Comparison of ENCODE assay signal across 8 mouse cellular contexts in genomic region chr1:172512962-172513361, GRCm38 (mm10). TPM values are rescaled to one million over a fixed set of nuclear protein-coding genes. Genes with fewer than 3 reads are reported as not detected.
DNase-seq lines count a peak whose midpoint lies in the region; ATAC-seq and TF ChIP-seq lines count a peak whose summit lies in the region.

No protein-coding gene starts in this region.

- H3K4me3 ChIP-seq in bone marrow, adult 2 months (replicated peaks; ENCODE audit: control insufficient read depth, low read depth, low read length): peak overlapping the region; percentile 35
- 0 out of 2 replicates have a peak overlapping the region, but pooled peaks have one; percentile 10 for H3K4me3 ChIP-seq in heart, embryonic 12.5 days
- H3K4me3 ChIP-seq in lung, postnatal 0 days (ENCODE audit: low read depth, low read length): no peak overlapping the region

- H3K4me2 ChIP-seq in heart, embryonic 12.5 days: peak overlapping the region; percentile 52
- H3K4me2 ChIP-seq in lung, postnatal 0 days (replicated peaks; ENCODE audit: low read depth, low read length): peak overlapping the region; percentile 36

- under 1% methylated on average over 13 of the region's 13 CpGs for WGBS in bone marrow, adult 2 months
- WGBS in heart, embryonic 12.5 days: 20% methylated on average over 13 of the region's 13 CpGs
- WGBS in lung, postnatal 0 days: 12% methylated on average over 13 of the region's 13 CpGs

- H3K9ac ChIP-seq in heart, embryonic 12.5 days: peak overlapping the region; percentile 26
- no peak overlapping the region for H3K9ac ChIP-seq in lung, postnatal 0 days (replicated peaks; ENCODE audit: low read depth)

- peak overlapping the region; percentile 78 for H3K27ac ChIP-seq in bone marrow, adult 2 months (ENCODE audit: control insufficient read depth, insufficient read depth, low read depth, low read length, poor library complexity)
- peak overlapping the region; percentile 77 for H3K27ac ChIP-seq in heart, embryonic 12.5 days (ENCODE audit: poor library complexity, severe bottlenecking)
- peak overlapping the region; percentile 79 for H3K27ac ChIP-seq in lung, postnatal 0 days (ENCODE audit: low read length)

- DNase-seq in ES-CJ7 (ENCODE audit: low read depth, low spot score): peak; percentile 70
- DNase-seq in kidney, adult 9 months: peak; percentile 83
- DNase-seq in lung, postnatal 0 days (ENCODE audit: low spot score): peak; percentile 79
- peak; percentile 64 for DNase-seq in skeletal muscle tissue, adult 2 months (ENCODE audit: low read depth, low spot score)
- no peak for DNase-seq in left cerebral cortex, postnatal 25 days (ENCODE audit: low spot score in 2 of 2)
- DNase-seq in right cerebral cortex, postnatal 36 days (ENCODE audit: low spot score in 2 of 2): no peak

- H3K9me3 ChIP-seq in heart, embryonic 12.5 days (replicated peaks): peaks cover 4% of the 10 kb centered on the region
- H3K9me3 ChIP-seq in lung, postnatal 0 days (ENCODE audit: low read length): peaks cover 5% of the 10 kb centered on the region; the same call in 1 of the 2 replicates

- no peaks in the 10 kb centered on the region for H3K27me3 ChIP-seq in heart, embryonic 12.5 days (replicated peaks)
- H3K27me3 ChIP-seq in lung, postnatal 0 days (replicated peaks; ENCODE audit: insufficient read depth, low read length): no peaks in the 10 kb centered on the region

- TF ChIP-seq POLR2A in bone marrow, adult 2 months (IDR thresholded peaks at IDR 0.05; ENCODE audit: borderline replicate concordance, control insufficient read depth, low read depth, low read length): no peak; the same call in 1 of the 2 replicates

- no peak for TF ChIP-seq EP300 in lung, postnatal 0 days (IDR thresholded peaks at IDR 0.05)

- peaks cover 12% of the 10 kb centered on the region; the same call in 1 of the 2 replicates for H3K36me3 ChIP-seq in heart, embryonic 12.5 days
- peaks cover 7% of the 10 kb centered on the region for H3K36me3 ChIP-seq in lung, postnatal 0 days (ENCODE audit: insufficient read depth, low read length)

- intact Hi-C loops in left cerebral cortex, postnatal 25 days (cut with DNase I): no loop called here

- no peak for ATAC-seq in heart, embryonic 12.5 days (ENCODE audit: insufficient number of reproducible peaks, low FRiP score)
- peak; percentile 25 for ATAC-seq in lung, postnatal 0 days

- peaks cover 7% of the 10 kb centered on the region for H3K4me1 ChIP-seq in bone marrow, adult 2 months (ENCODE audit: control insufficient read depth, insufficient read depth, low read length)
- H3K4me1 ChIP-seq in heart, embryonic 12.5 days (replicated peaks): peaks cover 63% of the 10 kb centered on the region
- H3K4me1 ChIP-seq in lung, postnatal 0 days (ENCODE audit: insufficient read depth, low read depth, low read length): peaks cover 26% of the 10 kb centered on the region

- TF ChIP-seq CTCF in bone marrow, adult 2 months (IDR thresholded peaks at IDR 0.05; ENCODE audit: control insufficient read depth, insufficient read depth, low read length): peak; percentile 50; the same call in 1 of the 2 replicates
- peak; percentile 56 for TF ChIP-seq CTCF in lung, postnatal 0 days (IDR thresholded peaks at IDR 0.05)

RNA-seq across cellular contexts. Expression of gene Cfap45, which starts 7.6 kb away (rescaled TPM):
- 0.47 and 5.2 TPM in 2 replicates for polyA plus RNA-seq in bone marrow, adult 2 months (2011; ENCODE audit: insufficient read depth, insufficient read length, low replicate concordance, missing spikeins)
- 1.7 and 3.0 TPM in 2 replicates for polyA plus RNA-seq in heart, embryonic 12.5 days (2016; fragmentation: Nextera tagmentation; extraction: Ambion mirVana)
- polyA plus RNA-seq in lung, postnatal 0 days (2015; fragmentation: Nextera tagmentation; extraction: Ambion mirVana): 12.2 and 13.1 TPM in 2 replicates
- total RNA-seq in left cerebral cortex, postnatal 25 days (2021): 1 to 10 TPM; 3.7 to 4.5 TPM

RNA-seq across cellular contexts. Expression of gene Tagln2, which starts 13.1 kb away (rescaled TPM):
- 66.2 and 153 TPM in 2 replicates for polyA plus RNA-seq in bone marrow, adult 2 months (2011; ENCODE audit: insufficient read depth, insufficient read length, low replicate concordance, missing spikeins)
- polyA plus RNA-seq in heart, embryonic 12.5 days (2016; fragmentation: Nextera tagmentation; extraction: Ambion mirVana): 351 and 387 TPM in 2 replicates
- polyA plus RNA-seq in lung, postnatal 0 days (2015; fragmentation: Nextera tagmentation; extraction: Ambion mirVana): 739 and 823 TPM in 2 replicates
- total RNA-seq in left cerebral cortex, postnatal 25 days (2021): 10 to 100 TPM in 1 of 2 experiments, 1 to 10 TPM in 1; 10.0 to 10.8 TPM

RNA-seq across cellular contexts. Expression of gene Igsf9, which starts 31.4 kb away (rescaled TPM):
- polyA plus RNA-seq in bone marrow, adult 2 months (2011; ENCODE audit: insufficient read depth, insufficient read length, low replicate concordance, missing spikeins): 3.1 and 3.7 TPM in 2 replicates
- 11.4 and 11.8 TPM in 2 replicates for polyA plus RNA-seq in heart, embryonic 12.5 days (2016; fragmentation: Nextera tagmentation; extraction: Ambion mirVana)
- polyA plus RNA-seq in lung, postnatal 0 days (2015; fragmentation: Nextera tagmentation; extraction: Ambion mirVana): 1.1 and 1.3 TPM in 2 replicates
- total RNA-seq in left cerebral cortex, postnatal 25 days (2021): 10 to 100 TPM in 1 of 2 experiments, 1 to 10 TPM in 1; 8.7 to 11.1 TPM

RNA-seq across cellular contexts. Expression of gene Slamf9, which starts 37.8 kb away (rescaled TPM):
- polyA plus RNA-seq in bone marrow, adult 2 months (2011; ENCODE audit: insufficient read depth, insufficient read length, low replicate concordance, missing spikeins): 1.7 and 5.4 TPM in 2 replicates
- 0.95 and 1.3 TPM in 2 replicates for polyA plus RNA-seq in heart, embryonic 12.5 days (2016; fragmentation: Nextera tagmentation; extraction: Ambion mirVana)
- polyA plus RNA-seq in lung, postnatal 0 days (2015; fragmentation: Nextera tagmentation; extraction: Ambion mirVana): 4.7 and 5.3 TPM in 2 replicates
- total RNA-seq in left cerebral cortex, postnatal 25 days (2021): under 1 TPM; 0.41 to 0.46 TPM

RNA-seq across cellular contexts. Expression of gene Vsig8, which starts 42.8 kb away (rescaled TPM):
- polyA plus RNA-seq in bone marrow, adult 2 months (2011; ENCODE audit: insufficient read depth, insufficient read length, low replicate concordance, missing spikeins): not detected in 2 replicates
- polyA plus RNA-seq in heart, embryonic 12.5 days (2016; fragmentation: Nextera tagmentation; extraction: Ambion mirVana): 0.24 and 0.33 TPM in 2 replicates
- 0.39 and 0.44 TPM in 2 replicates for polyA plus RNA-seq in lung, postnatal 0 days (2015; fragmentation: Nextera tagmentation; extraction: Ambion mirVana)
- under 1 TPM; 0.32 to 0.37 TPM for total RNA-seq in left cerebral cortex, postnatal 25 days (2021)

Comparison
In these comparisons a context has a peak if more than half of its experiments do, and no peak if none do; other contexts are left out.
1. DNase-seq: peak in ES-CJ7 (single experiment), kidney, adult 9 months (single experiment), lung, postnatal 0 days (single experiment) and skeletal muscle tissue, adult 2 months (single experiment); none in left cerebral cortex, postnatal 25 days (0 of 2) and right cerebral cortex, postnatal 36 days (0 of 2).
2. Peak in every context shown above with its lines, with median percentiles within 50 percentile points of each other: H3K27ac ChIP-seq.